Mouse (Mus musculus): ENCODE measurements at regions not wholly inside any gene's neighbourhood (a gene's known extent, or its start where the extent isn't known, plus 50 kb on each side); places are given as distances from the start of the nearest gene placed in this dataset.

DNA sequence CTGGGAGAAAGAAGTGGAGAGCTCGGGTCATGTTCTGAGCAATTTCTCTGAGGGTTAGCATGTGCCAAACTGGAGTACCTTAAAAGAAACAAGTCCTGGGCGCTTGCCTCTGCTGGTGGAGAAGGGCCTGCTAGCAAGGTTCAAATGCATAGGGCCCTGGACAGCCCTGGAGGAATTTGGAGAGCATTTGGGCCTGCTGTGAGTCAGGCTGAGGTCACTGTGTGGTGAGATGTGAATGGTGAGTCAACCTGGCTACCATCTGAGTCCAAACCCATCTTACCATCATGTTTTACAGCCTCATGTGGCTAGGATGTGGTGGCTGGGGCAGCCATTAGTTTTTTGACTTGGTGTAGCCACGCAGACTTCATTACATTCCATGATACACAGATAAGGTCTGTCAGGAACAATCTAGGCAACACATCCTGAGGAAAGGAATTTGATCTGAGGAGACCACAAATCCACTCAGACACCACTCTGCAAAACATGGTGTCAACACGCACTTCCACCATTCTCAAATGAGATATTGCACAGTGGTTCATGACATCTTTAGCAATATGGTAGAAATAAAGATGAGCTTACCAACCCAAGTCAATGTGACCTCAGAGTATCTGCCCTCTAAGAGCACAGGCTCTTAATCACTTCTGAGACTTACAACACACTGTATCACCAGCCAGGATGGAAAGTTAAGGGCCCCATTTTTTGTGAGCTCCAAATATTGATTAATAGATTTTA is 83.1 kb downstream of the Thbs2 start:
- no peak for DNase-seq (ENCODE audit: low spot score in 2 of 2)

DNA sequence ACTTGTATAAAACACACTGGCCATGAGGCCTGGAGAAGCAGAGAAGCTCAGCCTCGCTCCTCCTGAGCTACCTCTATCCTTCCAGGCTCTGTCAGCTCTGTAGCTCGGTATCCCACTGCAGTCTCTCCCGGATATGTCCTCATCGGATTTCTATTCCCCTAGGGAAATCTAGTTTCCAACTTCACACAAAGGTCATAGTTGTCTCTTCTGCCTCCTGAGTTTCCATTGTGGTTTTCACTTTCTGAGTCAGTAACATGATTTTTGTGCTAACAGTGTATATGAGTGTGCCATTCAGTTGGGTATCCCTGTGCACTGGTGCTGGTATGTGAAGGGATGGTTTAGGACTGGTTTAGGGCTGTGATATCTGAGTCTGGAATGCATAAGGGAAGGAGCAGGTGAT is 85.2 kb downstream of the Thbs2 start:
- DNase-seq (ENCODE audit: low spot score in 2 of 2): no peak

DNA sequence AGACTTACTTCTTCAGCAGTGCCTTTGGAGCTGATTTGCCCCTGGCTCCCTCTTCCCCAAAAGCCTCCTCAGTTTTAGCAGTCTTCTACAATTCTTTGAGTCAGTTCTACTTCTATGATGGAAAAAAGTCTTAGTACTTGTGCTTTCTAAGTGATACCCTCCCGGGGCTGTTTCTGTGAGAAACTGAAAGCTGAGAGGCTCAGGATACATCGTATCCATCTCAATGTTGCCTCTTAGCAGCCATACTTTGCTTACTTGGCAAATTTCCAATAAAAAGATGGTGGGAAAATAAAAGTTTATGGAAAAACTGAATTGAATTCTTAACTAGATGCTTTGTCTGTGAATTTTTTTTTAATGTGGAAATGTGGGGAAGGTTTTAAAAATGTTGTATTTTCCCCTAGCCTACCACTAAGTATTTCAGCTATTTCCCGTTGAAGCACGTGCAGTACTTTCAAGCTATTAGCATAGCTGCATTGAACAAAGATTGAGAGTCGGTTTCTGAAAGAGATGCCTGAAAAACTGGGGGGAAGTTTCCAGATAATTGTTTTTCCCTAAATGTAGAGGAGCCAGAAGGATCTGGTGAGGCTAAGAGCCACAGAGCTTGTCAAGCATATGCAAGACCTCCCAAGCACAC is 87.6 kb downstream of the Thbs2 start:
- no peak for DNase-seq (ENCODE audit: low spot score in 2 of 2)

DNA sequence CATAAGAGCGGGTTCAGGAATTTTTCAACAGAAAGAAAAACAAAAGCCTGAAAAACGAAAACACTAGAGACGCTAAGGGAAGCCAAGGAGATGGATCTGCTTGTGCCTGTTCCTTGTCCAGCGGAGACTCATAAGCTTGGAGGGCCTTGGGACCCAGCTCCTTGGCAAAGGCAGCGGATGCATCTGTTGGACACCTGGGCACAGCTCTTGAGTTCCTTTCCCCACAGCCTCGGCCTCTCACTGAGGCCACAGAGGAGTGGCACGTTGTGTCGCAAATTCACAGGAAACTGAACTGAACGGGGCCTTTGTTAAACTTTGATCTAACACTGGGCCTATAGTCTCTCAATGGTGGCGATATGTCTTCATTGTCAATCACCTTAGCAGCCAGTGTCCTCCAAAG is 94.4 kb downstream of the Thbs2 start:
- no peak for DNase-seq (ENCODE audit: low spot score in 2 of 2)

DNA sequence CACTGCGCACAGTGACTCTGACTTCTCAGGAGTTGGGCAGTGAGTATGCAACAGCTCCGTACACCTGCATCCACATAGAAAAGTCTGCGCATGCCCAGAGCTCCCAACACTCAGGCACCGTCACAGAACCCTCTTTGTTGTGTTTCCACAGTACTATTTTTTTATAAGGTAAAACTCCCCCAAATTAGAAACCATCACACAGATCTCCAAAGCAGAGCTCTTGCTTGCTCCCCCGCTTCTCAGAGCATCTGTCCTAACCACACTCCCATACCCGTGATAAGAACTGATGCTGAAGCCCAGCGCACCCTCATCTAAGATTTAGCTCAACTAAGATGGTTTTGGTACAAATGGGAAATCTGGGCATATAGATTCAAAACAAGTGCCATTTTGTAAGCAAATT is 97.6 kb downstream of the Thbs2 start:
- no peak for DNase-seq (ENCODE audit: low spot score in 2 of 2)

DNA sequence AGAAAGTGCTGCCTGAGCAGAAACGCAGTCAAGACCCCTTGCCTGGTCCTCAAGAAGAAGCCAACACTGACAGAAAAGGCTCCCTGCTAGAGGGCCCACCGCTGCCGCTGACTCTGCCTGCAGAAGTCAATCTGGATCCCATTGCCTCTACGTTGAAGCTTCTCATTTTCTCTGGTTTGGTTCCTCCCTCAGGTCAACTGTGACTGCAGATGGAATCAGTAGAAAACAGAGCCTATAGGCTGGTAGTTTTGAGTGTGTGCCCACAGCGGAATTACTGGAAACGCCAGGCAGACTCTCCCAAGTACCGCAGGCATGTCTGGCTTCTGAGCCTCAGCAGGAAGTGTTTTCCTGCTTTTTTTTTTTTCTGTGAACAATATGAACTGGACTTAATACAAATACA is 98.5 kb downstream of the Thbs2 start:
- DNase-seq (ENCODE audit: low spot score in 2 of 2): no peak

DNA sequence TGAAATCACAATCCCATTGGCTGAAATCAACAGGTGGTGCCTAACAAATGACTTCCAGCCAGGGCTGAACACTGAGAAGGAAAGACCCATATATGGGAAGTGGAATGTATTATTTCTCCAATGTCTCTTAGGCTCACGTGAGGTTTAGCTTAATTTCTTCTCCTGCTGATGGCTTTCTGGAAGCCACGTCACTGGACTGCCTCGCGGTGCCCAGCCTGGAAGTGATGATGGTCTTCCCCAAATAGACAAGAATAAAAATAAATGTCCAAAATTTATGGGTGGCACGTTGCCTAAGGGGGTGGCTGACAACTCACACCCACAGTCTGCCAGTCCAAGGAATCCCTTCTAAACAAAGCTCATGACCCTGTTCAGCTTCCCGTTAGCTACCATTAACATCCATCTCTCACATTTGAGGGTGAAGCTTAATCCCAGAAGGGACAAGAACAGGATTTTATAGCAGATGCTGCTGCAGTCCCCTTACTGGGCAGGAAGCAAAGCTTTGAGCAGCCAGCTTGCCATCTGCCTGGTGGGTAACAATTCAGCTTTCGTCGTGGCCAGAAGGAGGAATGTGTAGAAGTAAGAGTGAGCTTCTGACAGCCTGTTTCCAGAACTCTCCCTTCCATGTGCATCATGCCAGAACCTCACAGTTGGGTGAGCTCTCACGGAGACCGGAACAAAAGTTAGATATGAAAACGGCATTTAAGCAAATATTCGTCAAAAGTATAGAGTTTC is 105.8 kb downstream of the Thbs2 start:
- DNase-seq (ENCODE audit: low spot score in 2 of 2): no peak

DNA sequence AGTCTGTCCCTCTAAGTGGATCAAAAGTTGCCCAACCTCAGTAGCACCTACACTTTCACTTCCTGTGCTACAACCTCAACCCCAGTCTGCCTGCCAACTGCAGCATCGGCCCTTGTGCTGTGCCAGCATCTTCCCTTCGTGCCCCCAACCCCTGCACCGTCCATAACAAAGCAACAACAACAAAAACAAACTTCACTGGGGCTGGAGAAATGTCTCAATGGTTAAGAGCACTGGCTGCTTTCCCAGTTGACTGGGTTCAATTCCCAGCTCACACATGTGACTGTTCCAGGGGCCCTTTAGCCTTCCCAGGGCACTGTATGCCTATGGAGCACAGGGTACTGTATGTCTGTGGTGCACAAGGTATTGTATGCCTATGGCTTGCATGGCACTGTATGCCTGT is 114.4 kb downstream of the Thbs2 start:
- no peak for DNase-seq (ENCODE audit: low spot score in 2 of 2)

DNA sequence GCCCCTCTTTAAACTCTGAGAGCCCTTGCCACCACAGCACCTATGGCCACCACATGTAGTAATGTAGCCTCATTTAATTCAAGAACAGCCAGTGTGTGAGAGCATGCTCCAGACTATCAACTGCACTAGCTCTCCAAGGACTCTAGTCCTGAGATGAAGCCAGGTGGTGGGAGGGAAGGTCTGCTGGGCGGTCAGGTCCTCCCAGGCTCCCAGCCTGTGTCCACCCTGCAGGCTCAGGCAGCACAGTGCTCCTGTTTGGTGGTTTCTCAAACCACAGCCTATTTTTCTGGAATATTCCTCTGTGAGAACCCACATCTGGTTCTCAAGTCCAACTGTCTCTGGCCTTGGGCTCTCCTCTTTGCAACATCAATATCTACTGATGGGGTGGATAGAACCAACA is 115.3 kb downstream of the Thbs2 start:
- no peak for DNase-seq (ENCODE audit: low spot score in 2 of 2)

DNA sequence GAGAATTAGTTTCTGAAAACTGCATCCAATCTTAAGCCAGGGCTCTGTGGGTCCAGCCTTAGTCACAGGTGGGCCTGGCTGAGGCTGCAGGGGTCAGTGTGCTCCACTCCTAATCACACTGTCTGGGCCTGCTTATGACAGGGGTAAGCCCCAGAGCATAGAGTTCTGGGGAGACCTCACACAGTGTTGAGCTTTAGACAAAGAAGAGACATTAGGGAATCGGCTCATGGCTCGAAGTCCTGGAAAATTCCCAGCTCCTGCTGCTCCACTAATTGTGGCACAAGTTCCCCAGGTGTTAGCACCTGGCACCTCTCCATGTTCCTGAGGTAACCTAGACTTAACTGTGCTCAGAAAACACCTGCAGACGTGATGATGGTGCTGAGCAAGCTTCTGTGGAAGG is 115.8 kb downstream of the Thbs2 start:
- DNase-seq (ENCODE audit: low spot score in 2 of 2): no peak

DNA sequence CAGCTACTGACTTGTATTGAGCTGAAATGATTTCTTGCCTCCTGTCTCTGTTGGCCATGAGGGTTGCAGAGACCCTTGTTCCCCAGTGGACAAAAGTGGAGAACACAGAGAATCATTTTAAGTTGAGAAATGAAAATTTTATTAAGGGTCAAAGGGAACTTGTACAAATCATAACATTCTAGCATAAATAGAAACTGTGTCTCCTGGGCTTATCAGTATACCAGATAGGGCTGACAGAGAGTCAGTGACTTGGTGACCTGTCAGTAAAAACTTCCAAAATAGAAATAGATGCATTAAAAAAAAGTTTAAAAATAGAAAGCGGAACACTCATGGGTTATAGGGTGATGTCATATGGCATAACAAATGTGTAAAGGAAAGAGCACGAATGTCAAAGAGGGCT is 117.9 kb downstream of the Thbs2 start:
- no peak for DNase-seq (ENCODE audit: low spot score in 2 of 2)

DNA sequence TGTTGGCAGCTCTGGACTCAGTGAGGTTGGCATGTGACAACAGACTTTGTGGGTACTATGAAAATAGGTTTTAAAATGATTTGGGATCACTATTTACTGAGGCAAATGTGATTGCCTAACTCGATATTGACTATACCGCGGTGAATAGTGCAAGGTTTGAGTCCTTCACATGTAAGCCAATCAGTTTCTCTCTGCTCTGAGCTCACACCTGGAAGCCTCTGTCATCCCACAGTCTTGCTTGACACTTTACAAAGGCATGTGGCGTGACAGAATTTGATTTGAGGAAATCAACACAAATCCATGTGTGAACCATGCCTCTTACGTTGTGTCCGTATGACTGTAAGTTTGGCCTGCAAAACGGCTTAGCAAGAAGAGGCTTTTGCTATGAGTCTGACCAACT is 122.9 kb downstream of the Thbs2 start:
- no peak for DNase-seq (ENCODE audit: low spot score in 2 of 2)

DNA sequence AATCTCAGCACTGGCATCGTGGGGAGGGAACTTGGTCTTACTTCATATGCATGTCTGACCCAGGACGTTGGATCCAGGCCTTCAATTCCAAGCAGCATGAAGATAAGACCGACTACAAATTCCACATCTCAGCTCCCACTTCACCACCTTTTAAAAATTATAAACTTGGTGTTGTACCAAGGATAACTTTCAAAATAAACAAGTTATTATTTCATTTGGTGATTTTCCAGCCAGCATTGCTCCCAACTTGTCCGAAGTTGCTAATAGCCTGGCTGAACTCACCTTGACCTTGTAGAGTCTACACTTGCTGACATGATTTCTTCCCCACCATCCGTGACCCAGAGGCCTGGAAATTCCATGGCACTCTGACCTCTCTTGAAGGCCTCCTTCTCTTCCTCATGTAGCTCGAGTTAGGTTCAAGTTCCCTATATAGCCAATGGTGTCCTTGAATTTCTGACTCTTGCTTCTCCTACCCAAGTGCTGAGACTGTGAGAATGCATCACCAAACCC is 123.7 kb downstream of the Thbs2 start:
- no peak for DNase-seq (ENCODE audit: low spot score in 2 of 2)

DNA sequence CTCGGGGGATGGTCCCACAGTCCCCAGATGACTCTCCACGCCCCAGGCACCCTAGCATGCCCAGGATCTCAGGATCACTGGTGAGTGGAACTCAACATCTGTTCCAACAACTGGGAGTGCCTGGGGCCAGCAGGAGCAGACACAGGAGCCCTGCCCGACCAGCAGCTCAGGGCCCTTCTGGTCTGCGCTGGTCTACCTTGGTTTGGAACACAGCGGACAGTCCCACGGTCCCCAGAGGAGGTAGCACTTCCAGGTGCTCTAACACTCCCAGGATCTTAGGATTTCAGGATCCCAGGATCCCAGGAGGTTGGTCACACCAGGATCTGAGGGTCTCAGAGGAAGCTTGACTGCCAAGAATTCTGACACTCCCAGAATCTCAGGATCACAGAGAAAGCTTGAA is 131.8 kb downstream of the Thbs2 start:
- no peak for DNase-seq (ENCODE audit: low spot score in 2 of 2)

DNA sequence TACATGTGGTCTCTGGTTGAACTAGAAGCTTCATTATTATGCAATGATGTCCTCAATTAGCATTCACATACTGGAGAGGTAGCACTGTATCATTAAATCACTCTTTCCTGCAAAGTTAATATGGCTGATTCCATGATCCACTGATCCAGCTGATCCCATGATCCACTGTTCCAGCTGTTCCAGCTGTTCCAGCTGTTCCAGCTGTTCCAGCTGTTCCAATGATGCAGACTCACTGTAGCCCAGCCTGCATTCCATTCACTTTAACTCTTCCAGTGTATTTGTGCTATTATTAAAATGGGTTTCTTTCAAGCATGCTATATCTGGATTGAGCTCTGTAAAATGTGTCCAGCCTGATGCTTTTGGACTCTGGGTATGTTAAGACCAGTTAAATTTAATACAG is 136.8 kb downstream of the Thbs2 start:
- DNase-seq (ENCODE audit: low spot score in 2 of 2): no peak

DNA sequence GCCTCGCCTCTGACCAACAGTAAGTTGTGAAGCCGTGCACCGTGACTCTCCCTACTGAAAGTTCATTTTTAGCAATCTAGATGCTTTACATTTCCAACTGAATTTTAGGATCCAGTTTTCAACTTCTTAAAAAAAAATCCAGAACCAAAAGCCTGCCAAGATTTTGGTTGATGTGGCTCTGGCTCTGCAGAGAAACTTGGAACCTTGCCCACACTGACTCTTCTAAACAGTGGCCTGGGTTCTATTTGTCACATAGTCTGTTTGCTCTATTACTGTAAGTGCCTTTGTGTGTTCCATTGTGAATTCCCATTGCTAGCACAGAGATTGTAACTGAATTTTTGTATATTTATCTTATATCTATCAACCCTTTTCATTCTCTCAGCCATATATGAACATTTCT is 140.8 kb downstream of the Thbs2 start:
- no peak for DNase-seq (ENCODE audit: low spot score in 2 of 2)

DNA sequence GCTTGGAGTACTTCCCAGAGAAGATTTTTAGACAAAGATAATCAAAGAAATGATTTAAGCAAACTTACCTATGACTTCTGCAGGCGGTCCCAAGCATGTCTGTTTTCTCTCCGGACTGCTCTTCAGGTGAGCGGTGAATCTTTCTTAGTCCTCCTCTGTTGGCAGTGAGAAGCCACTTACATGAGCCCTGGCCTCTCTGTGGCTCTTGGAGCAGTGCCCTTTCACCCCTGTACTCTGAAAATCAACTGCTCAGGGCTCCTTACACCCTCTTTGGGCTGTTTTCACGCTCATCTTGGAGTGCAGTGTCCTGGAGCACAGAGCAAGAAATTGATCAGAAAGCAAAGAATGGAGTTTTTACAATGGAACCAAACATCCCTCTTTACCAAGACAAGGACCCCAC is 142.0 kb downstream of the Thbs2 start:
- no peak for DNase-seq (ENCODE audit: low spot score in 2 of 2)

DNA sequence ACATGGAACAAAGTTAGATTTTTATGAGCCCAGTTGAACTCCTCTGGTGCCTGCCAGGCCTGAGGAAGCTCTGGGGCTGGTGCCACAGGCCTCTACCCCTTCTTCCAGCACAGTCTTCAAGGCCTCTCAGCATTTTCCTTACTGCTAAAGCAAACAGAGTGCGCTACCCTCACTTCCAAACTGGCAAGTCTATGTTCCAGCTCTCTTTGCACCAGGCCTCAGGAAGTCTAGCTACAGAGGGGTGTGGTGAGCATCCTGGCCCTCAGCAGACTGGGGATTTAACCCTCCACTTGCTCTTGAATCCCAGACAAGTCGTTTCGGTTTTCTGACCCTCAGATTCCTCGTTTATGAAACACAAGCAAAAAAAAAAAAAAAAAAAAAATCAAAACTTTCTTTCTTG is 142.4 kb downstream of the Thbs2 start:
- DNase-seq (ENCODE audit: low spot score in 2 of 2): no peak

DNA sequence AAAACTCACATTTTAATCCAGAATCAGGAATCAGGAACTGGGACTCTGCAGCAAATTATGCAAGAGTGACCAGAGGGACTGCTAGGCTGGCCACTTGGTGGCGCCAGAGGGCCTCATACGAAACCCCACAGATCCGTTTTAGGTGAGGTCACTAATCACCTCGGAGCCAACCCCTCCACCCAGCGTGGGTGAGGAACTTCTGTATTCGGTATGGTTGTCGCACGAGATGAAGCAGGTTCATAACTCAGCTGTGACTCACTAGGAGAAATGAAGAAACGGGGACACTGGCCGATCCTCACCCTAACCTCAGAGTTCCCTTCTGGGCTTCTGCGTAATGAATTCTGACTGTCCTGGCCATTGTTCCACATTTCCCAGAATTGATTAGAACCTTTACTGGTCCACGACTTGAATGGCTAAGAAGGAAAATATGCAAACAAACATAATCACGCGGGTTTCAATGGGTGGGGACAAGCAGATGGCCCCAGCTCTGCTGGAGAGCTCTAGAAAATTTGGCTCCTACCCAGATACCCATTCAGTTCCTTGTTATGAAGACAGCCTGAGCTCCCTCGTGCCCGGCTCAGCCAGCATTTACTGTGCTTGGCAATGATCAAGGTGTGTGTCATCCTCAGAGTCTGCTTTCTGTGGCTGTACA is 148.1 kb downstream of the Thbs2 start:
- peak; percentile 0 to 18 for DNase-seq (ENCODE audit: low spot score in 2 of 2)

DNA sequence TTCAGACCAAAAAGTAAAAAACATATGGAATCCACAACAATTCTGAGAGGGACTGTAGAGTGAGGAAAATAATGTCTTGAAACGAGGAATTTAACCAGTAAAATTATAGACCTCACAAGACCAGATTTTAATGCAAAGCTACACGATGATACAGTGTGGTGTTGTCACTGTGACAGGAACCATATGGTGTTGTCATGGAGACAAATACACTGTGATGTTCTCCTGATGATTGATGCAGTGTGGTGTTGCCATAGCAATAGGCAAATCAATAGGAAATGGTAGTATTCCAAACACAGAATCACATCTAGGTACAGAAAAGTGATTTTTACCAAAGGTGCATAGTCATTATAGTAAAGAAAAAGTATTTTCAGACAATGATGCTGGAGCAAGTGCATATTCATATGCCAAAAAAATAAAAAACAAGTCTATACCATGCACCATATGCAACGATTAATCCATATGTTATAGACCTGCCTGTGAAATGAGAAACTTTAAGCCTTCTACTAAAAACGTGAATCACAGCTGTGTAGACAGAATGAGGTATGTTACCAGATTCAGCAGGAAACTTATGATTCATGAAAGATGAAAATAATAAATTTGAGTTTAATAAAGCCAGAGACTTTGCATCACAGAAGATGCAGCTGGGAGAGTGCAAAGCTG is 149.6 kb downstream of the Thbs2 start:
- DNase-seq (ENCODE audit: low spot score in 2 of 2): no peak

DNA sequence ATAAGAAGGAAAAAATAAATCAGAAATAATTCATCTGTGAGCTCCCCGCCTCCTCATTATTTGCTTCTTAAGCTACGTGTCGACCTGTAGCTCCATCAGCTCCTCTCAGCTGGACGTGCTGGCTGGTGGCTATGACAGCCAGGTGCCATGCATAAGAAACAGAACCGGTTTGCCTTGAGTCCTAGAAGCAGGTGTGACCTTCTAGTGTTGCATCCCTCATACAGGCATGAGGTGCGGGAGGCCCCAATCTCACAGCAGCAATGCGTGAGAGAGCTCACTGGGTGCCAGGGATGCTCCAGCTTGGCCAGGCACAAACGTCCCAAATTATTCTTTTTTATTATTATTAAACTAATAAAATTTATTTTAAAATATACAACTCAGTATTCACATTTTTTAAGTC is 153.0 kb downstream of the Thbs2 start:
- DNase-seq (ENCODE audit: low spot score in 2 of 2): no peak
